Mouse (Mus musculus) liver, embryonic 15.5 days (tissue): Measurements from ENCODE around the gene Fndc5. TPM values are rescaled to one million over a fixed set of nuclear protein-coding genes. Genes with fewer than 3 reads are reported as not detected.

ENCODE experiments used
- ATAC-seq: fragments of 200-750 bp; cut with Nextera tagmentation; 2 replicates; pipeline ENCODE4 v1.8.0; 2017; ENCODE audit warnings: moderate number of reproducible peaks, mild to moderate bottlenecking, moderate library complexity; ENCODE audit not compliant: insufficient read depth
- H3K27ac ChIP-seq: fragments of 300-500 bp; sonication (generic); replicated peaks from 2 replicates; pipeline ENCODE4 v1.5.1; 2015; ENCODE audit warnings: mild to moderate bottlenecking, inconsistent platforms
- H3K27me3 ChIP-seq: fragments of 300-500 bp; sonication (generic); 2 replicates; pipeline ENCODE4 v1.6.1; 2015; ENCODE audit warnings: mild to moderate bottlenecking, inconsistent platforms
- H3K36me3 ChIP-seq: fragments of 300-500 bp; sonication (generic); replicated peaks from 2 replicates; pipeline ENCODE4 v1.6.1; 2015; ENCODE audit warnings: moderate library complexity, mild to moderate bottlenecking, inconsistent platforms
- H3K4me1 ChIP-seq: fragments of 300-500 bp; sonication (generic); replicated peaks from 2 replicates; pipeline ENCODE4 v1.6.1; 2015; ENCODE audit warnings: inconsistent platforms
- H3K4me2 ChIP-seq: fragments of 300-500 bp; sonication (generic); 2 replicates; pipeline ENCODE4 v1.6.1; 2015; ENCODE audit warnings: moderate library complexity, mild to moderate bottlenecking, inconsistent platforms
- H3K4me3 ChIP-seq: fragments of 300-500 bp; sonication (generic); replicated peaks from 2 replicates; pipeline ENCODE4 v1.5.1; 2015; ENCODE audit warnings: mild to moderate bottlenecking, inconsistent platforms
- H3K9ac ChIP-seq: fragments of 300-500 bp; sonication (generic); 2 replicates; pipeline ENCODE4 v1.6.1; 2015; ENCODE audit warnings: moderate library complexity, mild to moderate bottlenecking, inconsistent platforms
- H3K9me3 ChIP-seq: fragments of 300-500 bp; sonication (generic); replicated peaks from 2 replicates; pipeline ENCODE4 v1.6.1; 2016; ENCODE audit warnings: inconsistent platforms
- WGBS: fragments of 180-500 bp; shearing (Covaris S2); methylation state at CpG from one replicate; pipeline ENCODE4 v1.1.7; 2015; ENCODE audit warnings: mixed read lengths; ENCODE audit not compliant: insufficient replicate concordance; 5-methylcytosine and 5-hydroxymethylcytosine counted together
- polyA plus RNA-seq: library from polyadenylated mRNA; unstranded; fragments of >200 nt; fragmentation: Nextera tagmentation; extraction: Ambion mirVana; gene quantifications from 2 replicates; pipeline ENCODE4 v1.2.1, GENCODE M21; 2015

Gene Fndc5
- polyA plus RNA-seq = 1.0 and 1.1 TPM in 2 replicates

- WGBS = 2% methylated on average over 64 of the region's 80 CpGs
- Histone ChIP-seq H3K4me1 (peaks cover 57% of the 10 kb centered on the region), H3K9ac (peak within 1 kb of the TSS; percentile 27; the same call in 1 of the 2 replicates), H3K27ac (no peak within 1 kb of the TSS), H3K27me3 (peaks cover 75% of the 10 kb centered on the region), H3K36me3 (no peaks in the 10 kb centered on the region), H3K9me3 (no peaks in the 10 kb centered on the region), H3K4me2 (peak within 1 kb of the TSS; percentile 75), H3K4me3 (peak within 1 kb of the TSS; percentile 52)
- ATAC-seq = no peak
Measured at GRCm38 (mm10) chr4:129136579-129137391, at the start of gene Fndc5. TSS of gene Fndc5 (plus strand) at chr4:129136999.

GRCm38 (mm10) chr4:129087850-129088249, 48.9 kb upstream of the Fndc5 start:
- Histone ChIP-seq H3K4me2 (no peak overlapping the region), H3K36me3 (peaks cover 18% of the 10 kb centered on the region), H3K4me1 (no peaks in the 10 kb centered on the region), H3K4me3 (no peak overlapping the region), H3K9me3 (no peaks in the 10 kb centered on the region), H3K27me3 (0 out of 2 replicates have a peak, but pooled peaks cover 9% of the 10 kb centered on the region), H3K9ac (no peak overlapping the region), H3K27ac (no peak overlapping the region)
- no peak for ATAC-seq
- WGBS = 53% methylated on average over 5 of the region's 5 CpGs

GRCm38 (mm10) chr4:129095276-129095675, 41.5 kb upstream of the Fndc5 start:
- H3K4me2 ChIP-seq = no peak overlapping the region
- 27% methylated on average over 15 of the region's 15 CpGs for WGBS

GRCm38 (mm10) chr4:129097006-129097405, 39.8 kb upstream of the Fndc5 start:
- H3K9ac ChIP-seq = no peak overlapping the region
- no peak overlapping the region for H3K4me2 ChIP-seq
- H3K36me3 ChIP-seq = no peaks in the 10 kb centered on the region
- H3K4me1 ChIP-seq = no peaks in the 10 kb centered on the region
- no peak overlapping the region for H3K4me3 ChIP-seq
- ATAC-seq = no peak
- WGBS = 52% methylated on average over 7 of the region's 7 CpGs
- H3K27me3 ChIP-seq = peaks cover 21% of the 10 kb centered on the region; the same call in 1 of the 2 replicates
- H3K27ac ChIP-seq = no peak overlapping the region
- no peaks in the 10 kb centered on the region for H3K9me3 ChIP-seq

More at GRCm38 (mm10) chr4:129095276-129095675, 41.5 kb upstream of the Fndc5 start:
- no peak overlapping the region for H3K27ac ChIP-seq
- no peaks in the 10 kb centered on the region for H3K4me1 ChIP-seq
- no peak overlapping the region for H3K4me3 ChIP-seq
- no peaks in the 10 kb centered on the region for H3K36me3 ChIP-seq
- no peak for ATAC-seq
- H3K9ac ChIP-seq = no peak overlapping the region
- H3K9me3 ChIP-seq = no peaks in the 10 kb centered on the region
- H3K27me3 ChIP-seq = peaks cover 21% of the 10 kb centered on the region; the same call in 1 of the 2 replicates

GRCm38 (mm10) chr4:129102133-129102829, 34.5 kb upstream of the Fndc5 start:
- Histone ChIP-seq H3K36me3 (no peaks in the 10 kb centered on the region), H3K9me3 (no peaks in the 10 kb centered on the region), H3K27ac (no peak overlapping the region), H3K4me2 (no peak overlapping the region), H3K27me3 (peaks cover 46% of the 10 kb centered on the region), H3K9ac (no peak overlapping the region), H3K4me1 (peaks cover 6% of the 10 kb centered on the region), H3K4me3 (no peak overlapping the region)
- 53% methylated on average over 14 of the region's 14 CpGs for WGBS
- peak; percentile 76 for ATAC-seq

- Histone ChIP-seq H3K4me2 (peak within 1 kb of the TSS; percentile 50), H3K27me3 (peaks cover 61% of the 10 kb centered on the region), H3K36me3 (no peaks in the 10 kb centered on the region), H3K9me3 (no peaks in the 10 kb centered on the region), H3K27ac (no peak within 1 kb of the TSS), H3K4me3 (no peak within 1 kb of the TSS; the same call in 1 of the 2 replicates), H3K9ac (no peak within 1 kb of the TSS), H3K4me1 (peaks cover 6% of the 10 kb centered on the region)
- 2% methylated on average over 40 of the region's 40 CpGs for WGBS
- no peak for ATAC-seq
Measured at GRCm38 (mm10) chr4:129105356-129105755, 31.4 kb upstream of the Fndc5 start, which contains the start of gene Tmem54. TSS of gene Tmem54 (plus strand) at chr4:129105548.

GRCm38 (mm10) chr4:129106073-129106472, 30.7 kb upstream of the Fndc5 start:
- Histone ChIP-seq H3K4me2 (no peak overlapping the region), H3K9ac (no peak overlapping the region), H3K27ac (no peak overlapping the region), H3K4me1 (peaks cover 6% of the 10 kb centered on the region), H3K36me3 (no peaks in the 10 kb centered on the region), H3K27me3 (peaks cover 61% of the 10 kb centered on the region), H3K9me3 (no peaks in the 10 kb centered on the region), H3K4me3 (no peak overlapping the region)
- no peak for ATAC-seq
- WGBS = 26% methylated on average over 9 of the region's 9 CpGs

GRCm38 (mm10) chr4:129107348-129107899, 29.4 kb upstream of the Fndc5 start:
- Histone ChIP-seq H3K9ac (no peak overlapping the region), H3K27ac (no peak overlapping the region), H3K27me3 (peaks cover 65% of the 10 kb centered on the region), H3K4me3 (no peak overlapping the region), H3K4me2 (no peak overlapping the region), H3K36me3 (no peaks in the 10 kb centered on the region), H3K9me3 (no peaks in the 10 kb centered on the region), H3K4me1 (peaks cover 6% of the 10 kb centered on the region)
- WGBS = 48% methylated on average over 10 of the region's 10 CpGs
- no peak for ATAC-seq

GRCm38 (mm10) chr4:129108624-129109023, 28.2 kb upstream of the Fndc5 start:
- no peaks in the 10 kb centered on the region for H3K9me3 ChIP-seq
- H3K4me3 ChIP-seq = no peak overlapping the region
- WGBS = 79% methylated on average over 7 of the region's 7 CpGs
- H3K4me1 ChIP-seq = peaks cover 6% of the 10 kb centered on the region
- no peak for ATAC-seq
- H3K36me3 ChIP-seq = no peaks in the 10 kb centered on the region
- no peak overlapping the region for H3K4me2 ChIP-seq
- H3K27ac ChIP-seq = no peak overlapping the region
- peaks cover 65% of the 10 kb centered on the region for H3K27me3 ChIP-seq
- H3K9ac ChIP-seq = no peak overlapping the region

- Histone ChIP-seq H3K9me3 (no peaks in the 10 kb centered on the region), H3K9ac (no peak overlapping the region), H3K27ac (no peak overlapping the region), H3K36me3 (no peaks in the 10 kb centered on the region), H3K4me1 (no peaks in the 10 kb centered on the region; the same call in 1 of the 2 replicates), H3K4me3 (no peak overlapping the region), H3K27me3 (peaks cover 62% of the 10 kb centered on the region), H3K4me2 (no peak overlapping the region)
- 75% methylated on average over 6 of the region's 6 CpGs for WGBS
- no peak for ATAC-seq
Measured at GRCm38 (mm10) chr4:129110804-129111203, 26.0 kb upstream of the Fndc5 start.

GRCm38 (mm10) chr4:129111350-129111749, 25.4 kb upstream of the Fndc5 start:
- 42% methylated on average over 11 of the region's 11 CpGs for WGBS
- Histone ChIP-seq H3K9ac (no peak overlapping the region), H3K27me3 (peaks cover 60% of the 10 kb centered on the region), H3K9me3 (no peaks in the 10 kb centered on the region), H3K4me2 (no peak overlapping the region), H3K27ac (no peak overlapping the region), H3K4me3 (no peak overlapping the region), H3K4me1 (no peaks in the 10 kb centered on the region; the same call in 1 of the 2 replicates), H3K36me3 (no peaks in the 10 kb centered on the region)
- ATAC-seq = no peak
